Mouse (Mus musculus) intestine, postnatal 0 days (tissue): ENCODE results near the gene Ddx10. TPM values are rescaled to one million over a fixed set of nuclear protein-coding genes. Genes with fewer than 3 reads are reported as not detected.

Experiments
- ATAC-seq: fragments of 200-750 bp; cut with Nextera tagmentation; 2 replicates; pipeline ENCODE4 v1.8.0; 2017; ENCODE audit warnings: mild to moderate bottlenecking, moderate TSS enrichment, moderate library complexity
- H3K27ac ChIP-seq: fragments of 300-500 bp; sonication (generic); 2 replicates; pipeline ENCODE4 v1.5.1; 2014; ENCODE audit warnings: mild to moderate bottlenecking, low read depth, low read length, moderate library complexity
- H3K27me3 ChIP-seq: fragments of 300-500 bp; sonication (generic); replicated peaks from 2 replicates; pipeline ENCODE4 v1.6.1; 2014; ENCODE audit warnings: low read length, mixed read lengths; ENCODE audit not compliant: control insufficient read depth, insufficient read depth
- H3K36me3 ChIP-seq: fragments of 300-500 bp; sonication (generic); 2 replicates; pipeline ENCODE4 v1.6.1; 2014; ENCODE audit warnings: mild to moderate bottlenecking, moderate library complexity; ENCODE audit not compliant: control insufficient read depth, insufficient read depth
- H3K4me1 ChIP-seq: fragments of 300-500 bp; sonication (generic); replicated peaks from 2 replicates; pipeline ENCODE4 v1.6.1; 2014; ENCODE audit warnings: antibody characterized with exemption, low read length, mixed read lengths; ENCODE audit not compliant: control insufficient read depth, insufficient read depth
- H3K4me2 ChIP-seq: fragments of 300-500 bp; sonication (generic); replicated peaks from 2 replicates; pipeline ENCODE4 v1.6.1; 2014; ENCODE audit warnings: low read depth, mild to moderate bottlenecking, moderate library complexity
- H3K4me3 ChIP-seq: fragments of 300-500 bp; sonication (generic); 2 replicates; pipeline ENCODE4 v1.5.1; 2014; ENCODE audit warnings: low read depth, low read length
- H3K9ac ChIP-seq: fragments of 300-500 bp; sonication (generic); 2 replicates; pipeline ENCODE4 v1.6.1; 2014; ENCODE audit warnings: mild to moderate bottlenecking, low read depth, low read length
- H3K9me3 ChIP-seq: fragments of 300-500 bp; sonication (generic); 2 replicates; pipeline ENCODE4 v1.6.1; 2016; ENCODE audit warnings: mixed run types; ENCODE audit not compliant: control insufficient read depth
- CTCF ChIP-seq: sonication (generic); IDR thresholded peaks from 2 replicates; pipeline ENCODE4 v1.5.1; 2016; ENCODE audit warnings: low read depth, mild to moderate bottlenecking, control low read depth, antibody characterized with exemption, moderate library complexity
- WGBS: fragments of 180-500 bp; shearing (Covaris S2); extraction: QIAGEN DNeasy Blood & Tissue Kit; methylation state at CpG from one replicate; pipeline ENCODE4 v1.1.7; 2014; 5-methylcytosine and 5-hydroxymethylcytosine counted together
- polyA plus RNA-seq: library from polyadenylated mRNA; unstranded; fragments of >200 nt; fragmentation: Nextera tagmentation; extraction: Ambion mirVana; gene quantifications from 2 replicates; pipeline ENCODE4 v1.2.1, GENCODE M21; 2015

Ddx10 gene
- polyA plus RNA-seq, 1 experiment from 2014 or later, result 12.5 TPM

GRCm38 (mm10) chr9:53140610-53141165 is 107.2 kb downstream of the Ddx10 start:
- H3K4me1 ChIP-seq, result no peaks in the 10 kb centered on the region
- H3K9ac ChIP-seq, result no peak overlapping the region
- H3K4me3 ChIP-seq, result no peak overlapping the region
- H3K9me3 ChIP-seq, result no peaks in the 10 kb centered on the region
- no peak for ATAC-seq
- no peak overlapping the region for H3K27ac ChIP-seq
- H3K4me2 ChIP-seq, result no peak overlapping the region
- H3K27me3 ChIP-seq, result no peaks in the 10 kb centered on the region
- H3K36me3 ChIP-seq, result no peaks in the 10 kb centered on the region
- TF ChIP-seq CTCF, result no peak
- 85% methylated on average over 8 of the region's 8 CpGs for WGBS

GRCm38 (mm10) chr9:53132826-53133225 is 115.0 kb downstream of the Ddx10 start:
- H3K4me3 ChIP-seq, result no peak overlapping the region
- no peak for ATAC-seq
- no peaks in the 10 kb centered on the region for H3K4me1 ChIP-seq
- H3K9me3 ChIP-seq, result no peaks in the 10 kb centered on the region
- 83% methylated on average over 1 of the region's 1 CpGs for WGBS
- no peak overlapping the region for H3K9ac ChIP-seq
- H3K4me2 ChIP-seq, result no peak overlapping the region
- H3K27me3 ChIP-seq, result no peaks in the 10 kb centered on the region
- no peak for TF ChIP-seq CTCF
- H3K27ac ChIP-seq, result no peak overlapping the region
- no peaks in the 10 kb centered on the region for H3K36me3 ChIP-seq

- no peaks in the 10 kb centered on the region for H3K9me3 ChIP-seq
- 84% methylated on average over 2 of the region's 2 CpGs for WGBS
- H3K4me3 ChIP-seq, result no peak overlapping the region
- H3K4me1 ChIP-seq, result no peaks in the 10 kb centered on the region
- no peak overlapping the region for H3K9ac ChIP-seq
- H3K36me3 ChIP-seq, result 0 out of 2 replicates have a peak, but pooled peaks cover 6% of the 10 kb centered on the region
- TF ChIP-seq CTCF, result no peak
- no peak overlapping the region for H3K4me2 ChIP-seq
- H3K27ac ChIP-seq, result no peak overlapping the region
- no peaks in the 10 kb centered on the region for H3K27me3 ChIP-seq
- ATAC-seq, result no peak
Observed at GRCm38 (mm10) chr9:53130460-53130859, 117.4 kb downstream of the Ddx10 start.

GRCm38 (mm10) chr9:53101103-53101502 is 146.8 kb downstream of the Ddx10 start:
- no peak for TF ChIP-seq CTCF
- no peak overlapping the region for H3K27ac ChIP-seq
- no peak overlapping the region for H3K4me2 ChIP-seq
- H3K4me3 ChIP-seq, result no peak overlapping the region
- H3K9me3 ChIP-seq, result no peaks in the 10 kb centered on the region
- H3K27me3 ChIP-seq, result no peaks in the 10 kb centered on the region
- H3K4me1 ChIP-seq, result no peaks in the 10 kb centered on the region
- WGBS, result 98% methylated on average over 1 of the region's 1 CpGs
- ATAC-seq, result no peak
- H3K9ac ChIP-seq, result no peak overlapping the region
- H3K36me3 ChIP-seq, result no peaks in the 10 kb centered on the region

GRCm38 (mm10) chr9:53095319-53096165 is 152.3 kb downstream of the Ddx10 start:
- no peak for TF ChIP-seq CTCF
- no peak overlapping the region for H3K27ac ChIP-seq
- no peak for ATAC-seq
- no peaks in the 10 kb centered on the region for H3K9me3 ChIP-seq
- H3K27me3 ChIP-seq, result no peaks in the 10 kb centered on the region
- H3K36me3 ChIP-seq, result no peaks in the 10 kb centered on the region
- H3K9ac ChIP-seq, result no peak overlapping the region
- H3K4me2 ChIP-seq, result no peak overlapping the region
- no peak overlapping the region for H3K4me3 ChIP-seq
- 61% methylated on average over 5 of the region's 5 CpGs for WGBS
- H3K4me1 ChIP-seq, result no peaks in the 10 kb centered on the region

- H3K27ac ChIP-seq, result no peak overlapping the region
- 84% methylated on average over 7 of the region's 7 CpGs for WGBS
Observed at GRCm38 (mm10) chr9:53094536-53094935, 153.3 kb downstream of the Ddx10 start.

More at GRCm38 (mm10) chr9:53094536-53094935, 153.3 kb downstream of the Ddx10 start:
- no peak for TF ChIP-seq CTCF
- ATAC-seq, result no peak
- Histone ChIP-seq H3K4me3 (no peak overlapping the region), H3K9ac (no peak overlapping the region), H3K4me2 (no peak overlapping the region), H3K9me3 (no peaks in the 10 kb centered on the region), H3K27me3 (no peaks in the 10 kb centered on the region), H3K4me1 (no peaks in the 10 kb centered on the region), H3K36me3 (no peaks in the 10 kb centered on the region)
